Mouse (Mus musculus): ENCODE results near the gene Scg5. TPM values are rescaled to one million over a fixed set of nuclear protein-coding genes. Genes with fewer than 3 reads are reported as not detected.

The Scg5 gene
- polyA plus RNA-seq (2015; fragmentation: Nextera tagmentation; extraction: Ambion mirVana): 164 and 197 TPM in 2 replicates

- peak within 1 kb of the TSS; percentile 69 for H3K4me2 ChIP-seq
- H3K9me3 ChIP-seq: no peaks in the 10 kb centered on the region
- H3K9ac ChIP-seq: peak within 1 kb of the TSS; percentile 82
- H3K4me3 ChIP-seq: peak within 1 kb of the TSS; percentile 54
- ATAC-seq (ENCODE audit: low read depth): peak; percentile 96
- no peaks in the 10 kb centered on the region for H3K27me3 ChIP-seq
- peak within 1 kb of the TSS; percentile 95 for H3K27ac ChIP-seq (replicated peaks)
- H3K36me3 ChIP-seq: peaks cover 18% of the 10 kb centered on the region
- 10% methylated on average over 23 of the region's 23 CpGs for WGBS
- H3K4me1 ChIP-seq (replicated peaks): peaks cover 44% of the 10 kb centered on the region
These were observed at the start of gene Scg5 for GRCm38 (mm10) chr2:113828943-113829882. Gene Scg5 (minus strand): TSS chr2:113829121.

GRCm38 (mm10) chr2:113870115-113870514 lies 41.2 kb upstream of the Scg5 start:
- ATAC-seq (ENCODE audit: low read depth): no peak

GRCm38 (mm10) chr2:113868404-113868803 lies 39.5 kb upstream of the Scg5 start:
- no peak overlapping the region for H3K4me2 ChIP-seq
- H3K9me3 ChIP-seq: no peaks in the 10 kb centered on the region
- H3K27me3 ChIP-seq: no peaks in the 10 kb centered on the region
- H3K27ac ChIP-seq (replicated peaks): no peak overlapping the region
- H3K36me3 ChIP-seq: no peaks in the 10 kb centered on the region
- no peaks in the 10 kb centered on the region for H3K4me1 ChIP-seq (replicated peaks)
- ATAC-seq (ENCODE audit: low read depth): no peak
- 77% methylated on average over 4 of the region's 4 CpGs for WGBS
- H3K4me3 ChIP-seq: no peak overlapping the region
- H3K9ac ChIP-seq: no peak overlapping the region

More at GRCm38 (mm10) chr2:113870115-113870514, 41.2 kb upstream of the Scg5 start:
- no peak overlapping the region for H3K9ac ChIP-seq
- no peak overlapping the region for H3K4me3 ChIP-seq
- H3K27me3 ChIP-seq: no peaks in the 10 kb centered on the region
- no peak overlapping the region for H3K27ac ChIP-seq (replicated peaks)
- 93% methylated on average over 1 of the region's 1 CpGs for WGBS
- H3K36me3 ChIP-seq: no peaks in the 10 kb centered on the region
- H3K9me3 ChIP-seq: no peaks in the 10 kb centered on the region
- H3K4me2 ChIP-seq: no peak overlapping the region
- no peaks in the 10 kb centered on the region for H3K4me1 ChIP-seq (replicated peaks)

- Histone ChIP-seq H3K9ac (no peak overlapping the region), H3K4me1 (replicated peaks) (no peaks in the 10 kb centered on the region), H3K27me3 (no peaks in the 10 kb centered on the region), H3K27ac (replicated peaks) (no peak overlapping the region), H3K9me3 (no peaks in the 10 kb centered on the region), H3K36me3 (no peaks in the 10 kb centered on the region), H3K4me3 (no peak overlapping the region), H3K4me2 (no peak overlapping the region)
- ATAC-seq (ENCODE audit: low read depth): no peak
- 51% methylated on average over 2 of the region's 2 CpGs for WGBS
These were observed 37.2 kb upstream of the Scg5 start for GRCm38 (mm10) chr2:113866155-113866554.

GRCm38 (mm10) chr2:113849141-113849540 lies 20.2 kb upstream of the Scg5 start:
- no peaks in the 10 kb centered on the region for H3K9me3 ChIP-seq
- WGBS: 0% methylated on average over 3 of the region's 3 CpGs
- peak overlapping the region; percentile 70 for H3K4me3 ChIP-seq
- H3K36me3 ChIP-seq: no peaks in the 10 kb centered on the region
- ATAC-seq (ENCODE audit: low read depth): peak; percentile 83
- H3K9ac ChIP-seq: peak overlapping the region; percentile 70
- H3K27me3 ChIP-seq: 0 out of 2 replicates have a peak, but pooled peaks cover 3% of the 10 kb centered on the region
- H3K27ac ChIP-seq (replicated peaks): peak overlapping the region; percentile 88
- peak overlapping the region; percentile 95 for H3K4me2 ChIP-seq
- H3K4me1 ChIP-seq (replicated peaks): peaks cover 32% of the 10 kb centered on the region

GRCm38 (mm10) chr2:113848245-113849121 lies 19.6 kb upstream of the Scg5 start, which contains the start of gene Arhgap11a:
Gene Arhgap11a (minus strand): TSS chr2:113848661.
- H3K4me1 ChIP-seq (replicated peaks): peaks cover 32% of the 10 kb centered on the region
- no peaks in the 10 kb centered on the region for H3K9me3 ChIP-seq
- peak; percentile 97 for ATAC-seq (ENCODE audit: low read depth)
- H3K4me3 ChIP-seq: peak within 1 kb of the TSS; percentile 70
- peak within 1 kb of the TSS; percentile 95 for H3K4me2 ChIP-seq
- WGBS: under 1% methylated on average over 48 of the region's 48 CpGs
- H3K27me3 ChIP-seq: 0 out of 2 replicates have a peak, but pooled peaks cover 3% of the 10 kb centered on the region
- H3K9ac ChIP-seq: peak within 1 kb of the TSS; percentile 70
- H3K27ac ChIP-seq (replicated peaks): peak within 1 kb of the TSS; percentile 88
- H3K36me3 ChIP-seq: no peaks in the 10 kb centered on the region

GRCm38 (mm10) chr2:113847678-113848244 lies 18.8 kb upstream of the Scg5 start:
- no peak overlapping the region for H3K27ac ChIP-seq (replicated peaks)
- peaks cover 32% of the 10 kb centered on the region for H3K4me1 ChIP-seq (replicated peaks)
- under 1% methylated on average over 24 of the region's 24 CpGs for WGBS
- H3K27me3 ChIP-seq: 0 out of 2 replicates have a peak, but pooled peaks cover 3% of the 10 kb centered on the region
- ATAC-seq (ENCODE audit: low read depth): 0 out of 2 replicates have a peak, but pooled peaks have one; percentile 5
- H3K9me3 ChIP-seq: no peaks in the 10 kb centered on the region
- peak overlapping the region; percentile 95 for H3K4me2 ChIP-seq
- H3K36me3 ChIP-seq: no peaks in the 10 kb centered on the region
- peak overlapping the region; percentile 70 for H3K9ac ChIP-seq
- H3K4me3 ChIP-seq: peak overlapping the region; percentile 70

- no peak overlapping the region for H3K9ac ChIP-seq
- H3K9me3 ChIP-seq: no peaks in the 10 kb centered on the region
These were observed 16.2 kb upstream of the Scg5 start for GRCm38 (mm10) chr2:113845081-113845480.

GRCm38 (mm10) chr2:113841656-113842437 lies 12.9 kb upstream of the Scg5 start:
- no peak overlapping the region for H3K27ac ChIP-seq (replicated peaks)
- H3K36me3 ChIP-seq: peaks cover 10% of the 10 kb centered on the region
- ATAC-seq (ENCODE audit: low read depth): no peak
- H3K27me3 ChIP-seq: no peaks in the 10 kb centered on the region
- no peak overlapping the region for H3K4me3 ChIP-seq
- H3K4me2 ChIP-seq: no peak overlapping the region
- peaks cover 10% of the 10 kb centered on the region for H3K4me1 ChIP-seq (replicated peaks)
- H3K9me3 ChIP-seq: no peaks in the 10 kb centered on the region
- no peak overlapping the region for H3K9ac ChIP-seq
- WGBS: 92% methylated on average over 4 of the region's 4 CpGs

More at GRCm38 (mm10) chr2:113845081-113845480, 16.2 kb upstream of the Scg5 start:
- Histone ChIP-seq H3K4me3 (no peak overlapping the region), H3K27ac (replicated peaks) (no peak overlapping the region), H3K4me2 (no peak overlapping the region), H3K4me1 (replicated peaks) (peaks cover 32% of the 10 kb centered on the region), H3K36me3 (peaks cover 6% of the 10 kb centered on the region; the same call in 1 of the 2 replicates), H3K27me3 (no peaks in the 10 kb centered on the region)
- WGBS: 85% methylated on average over 4 of the region's 4 CpGs
- no peak for ATAC-seq (ENCODE audit: low read depth)

- Histone ChIP-seq H3K4me1 (replicated peaks) (no peaks in the 10 kb centered on the region), H3K27me3 (no peaks in the 10 kb centered on the region), H3K36me3 (peaks cover 20% of the 10 kb centered on the region), H3K4me2 (no peak overlapping the region), H3K9me3 (no peaks in the 10 kb centered on the region), H3K4me3 (no peak overlapping the region), H3K27ac (replicated peaks) (no peak overlapping the region), H3K9ac (no peak overlapping the region)
- ATAC-seq (ENCODE audit: low read depth): no peak
- WGBS: 83% methylated on average over 4 of the region's 4 CpGs
These were observed 10.6 kb upstream of the Scg5 start for GRCm38 (mm10) chr2:113839488-113839887.

- no peak overlapping the region for H3K9ac ChIP-seq
- no peak for ATAC-seq (ENCODE audit: low read depth)
- peaks cover 27% of the 10 kb centered on the region for H3K36me3 ChIP-seq
- no peak overlapping the region for H3K27ac ChIP-seq (replicated peaks)
- no peaks in the 10 kb centered on the region for H3K9me3 ChIP-seq
- no peak overlapping the region for H3K4me2 ChIP-seq
- H3K27me3 ChIP-seq: no peaks in the 10 kb centered on the region
- no peaks in the 10 kb centered on the region for H3K4me1 ChIP-seq (replicated peaks)
- H3K4me3 ChIP-seq: no peak overlapping the region
- 93% methylated on average over 3 of the region's 3 CpGs for WGBS
These were observed 6.3 kb upstream of the Scg5 start for GRCm38 (mm10) chr2:113835219-113835618.
